Mouse (Mus musculus): ENCODE data around the gene Mcrip1.
A peak's percentile ranks its signal among the peaks of the same experiment; 100 is the strongest.
"Not testable (repeated sequence)": the region's sequence is repeated elsewhere in the genome, so short reads cannot be mapped to it uniquely, and the experiment has no call there.

The Mcrip1 gene

DNA sequence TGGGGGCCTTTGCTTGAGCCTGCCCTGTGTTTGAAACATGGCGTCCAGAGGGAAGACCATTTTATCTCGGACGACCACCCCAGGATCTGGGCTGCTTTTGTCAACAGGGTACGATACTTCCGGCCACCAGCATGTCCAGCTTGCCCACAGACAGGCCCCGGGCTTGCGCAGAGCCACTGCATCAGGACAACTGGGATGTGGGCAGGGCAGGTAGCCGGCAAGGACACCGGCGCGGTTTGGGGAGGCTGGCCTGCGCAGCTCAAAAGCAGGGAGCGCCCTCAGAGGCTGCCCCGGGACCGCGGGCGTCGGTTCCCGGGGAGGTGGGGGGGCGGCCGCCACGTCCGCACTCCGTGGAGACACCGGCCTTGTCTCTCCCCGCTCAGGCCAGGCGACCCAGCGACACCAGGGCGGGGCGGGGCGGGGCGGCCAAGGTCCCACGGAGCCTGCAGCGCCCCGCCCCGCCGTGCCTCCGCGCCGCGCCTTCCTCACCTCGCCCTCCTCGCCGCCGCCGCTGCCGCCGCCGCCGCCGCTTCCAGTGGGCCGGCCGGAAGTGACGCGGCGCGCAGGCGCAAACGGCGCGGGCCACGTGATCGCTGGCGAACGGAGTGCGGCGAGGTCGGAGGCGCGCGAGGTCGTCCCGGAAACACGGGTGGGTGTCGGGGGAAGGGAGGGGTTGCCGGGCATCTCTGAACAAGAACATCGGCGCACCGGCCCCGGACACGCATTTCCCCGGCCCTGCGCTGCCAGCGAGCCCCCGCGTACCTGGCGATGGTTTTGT lies at the start of gene Mcrip1:
Gene Mcrip1 (minus strand): TSS at position 560 of the 778 bp plus-strand sequence.
- DNase-seq (ENCODE audit: low read depth, low spot score) = peak; percentile 90

- peak; percentile 49 for DNase-seq (ENCODE audit: low read depth, low spot score)
These were observed 49.5 kb upstream of the Mcrip1 start for GRCm38 (mm10) chr11:120598990-120599549.

- peak; percentile 98 for DNase-seq (ENCODE audit: low read depth, low spot score)
These were observed 48.9 kb upstream of the Mcrip1 start, which contains the start of the genes Alyref and Anapc11 for GRCm38 (mm10) chr11:120598283-120598989. Alyref (minus strand) TSS chr11:120598365. Anapc11 (plus strand) TSS chr11:120598421.

GRCm38 (mm10) chr11:120597240-120598235 lies 48.0 kb upstream of the Mcrip1 start:
- DNase-seq (ENCODE audit: low read depth, low spot score) = peak; percentile 59

- DNase-seq (ENCODE audit: low read depth, low spot score) = no peak
These were observed 39.0 kb upstream of the Mcrip1 start for GRCm38 (mm10) chr11:120588531-120588930.

GRCm38 (mm10) chr11:120583937-120584336 lies 34.4 kb upstream of the Mcrip1 start:
- DNase-seq (ENCODE audit: low read depth, low spot score) = peak; percentile 26

DNA sequence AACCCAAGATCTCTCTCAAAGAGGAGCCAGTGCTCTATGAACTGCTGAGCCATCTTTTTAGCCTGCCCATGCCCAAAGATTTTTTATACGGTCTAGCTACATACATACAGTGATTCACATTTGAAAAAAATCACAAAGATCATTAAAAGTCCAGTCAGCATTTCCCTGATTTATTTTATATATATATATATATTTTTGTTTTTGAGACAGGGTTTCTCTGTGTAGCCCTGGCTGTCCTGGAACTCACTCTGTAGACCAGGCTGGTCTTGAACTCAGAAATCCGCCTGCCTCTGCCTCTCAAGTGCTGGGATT lies 33.4 kb upstream of the Mcrip1 start:
- DNase-seq (ENCODE audit: low read depth, low spot score) = not testable (repeated sequence)

DNA sequence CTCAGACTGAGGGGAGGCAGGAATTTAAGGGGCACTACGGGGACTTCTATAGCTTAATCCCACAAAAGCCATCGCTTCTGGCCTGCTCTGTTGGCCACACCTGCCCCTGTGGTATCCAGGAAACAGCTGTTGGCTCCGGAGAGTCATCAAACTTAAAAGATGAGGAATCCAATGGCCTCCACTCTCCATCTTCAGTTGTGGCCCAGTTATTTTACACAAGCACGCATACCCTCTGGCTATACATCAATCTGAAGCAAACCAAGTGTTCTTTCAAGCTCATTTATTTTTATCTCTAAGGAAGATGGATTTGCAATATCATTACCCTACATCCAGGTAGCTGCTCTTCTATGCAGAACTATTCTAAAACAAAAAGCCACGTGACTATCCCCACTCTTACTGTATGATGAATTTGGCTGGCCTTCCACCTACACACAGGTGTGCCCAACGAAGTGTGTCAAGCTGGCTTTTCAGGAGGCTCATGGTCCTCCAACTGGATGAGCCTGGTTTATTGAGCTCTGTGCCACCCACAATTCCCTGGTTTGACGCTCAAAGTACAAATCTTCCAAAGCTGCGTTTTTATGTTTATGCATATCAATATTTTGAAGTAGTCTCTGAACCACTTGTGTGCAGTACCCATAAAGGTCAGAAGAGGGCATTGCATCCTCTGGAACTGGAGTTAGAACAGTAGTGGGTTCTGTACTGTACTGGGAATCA lies 32.9 kb upstream of the Mcrip1 start:
- peak; percentile 86 for DNase-seq (ENCODE audit: low read depth, low spot score)

DNA sequence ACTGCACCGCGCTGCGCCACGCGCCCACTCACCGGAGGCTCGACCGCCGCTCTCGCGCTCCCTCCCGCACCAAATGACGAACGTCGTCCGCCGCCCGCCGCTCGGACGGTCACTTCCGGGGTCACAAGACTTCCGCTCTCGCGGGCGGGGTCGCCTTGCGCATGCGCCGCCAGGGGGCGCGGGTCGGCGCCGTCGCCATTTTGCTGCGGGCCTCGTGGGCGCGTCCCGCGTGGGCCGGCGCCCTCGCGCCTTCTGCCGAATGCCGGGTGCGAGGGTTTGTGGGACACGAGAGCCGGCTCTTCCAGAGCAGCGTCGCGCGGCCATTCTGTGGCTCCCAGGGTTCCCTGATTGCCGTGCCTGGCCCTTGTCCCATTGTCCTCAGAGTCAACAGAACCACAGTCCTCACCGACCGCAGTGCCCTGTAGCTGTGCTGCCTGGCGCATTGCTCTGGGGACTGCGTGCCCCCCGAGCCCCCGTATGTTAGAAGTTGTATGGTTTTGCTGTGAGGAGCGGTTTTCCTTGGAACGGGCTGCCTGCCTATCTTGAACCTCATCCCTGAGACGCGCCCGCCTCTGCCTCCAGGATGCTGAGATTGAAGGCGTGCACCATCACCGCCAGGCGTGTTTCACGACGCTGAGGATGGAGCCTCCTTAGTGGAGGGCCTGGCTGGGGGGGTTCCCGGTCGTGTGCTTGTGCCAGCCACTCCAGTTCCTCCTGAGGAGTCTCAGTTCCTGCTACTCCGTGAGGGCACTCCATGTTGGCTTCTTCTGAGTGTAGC lies 32.2 kb upstream of the Mcrip1 start, which contains the start of gene Arhgdia:
Gene Arhgdia (minus strand): TSS at position 135 of the 778 bp plus-strand sequence.
- DNase-seq (ENCODE audit: low read depth, low spot score) = peak; percentile 91

GRCm38 (mm10) chr11:120580871-120581331 lies 31.4 kb upstream of the Mcrip1 start:
- peak; percentile 58 for DNase-seq (ENCODE audit: low read depth, low spot score)

- peak; percentile 70 for DNase-seq (ENCODE audit: low read depth, low spot score)
These were observed 30.7 kb upstream of the Mcrip1 start for GRCm38 (mm10) chr11:120580190-120580589.

DNA sequence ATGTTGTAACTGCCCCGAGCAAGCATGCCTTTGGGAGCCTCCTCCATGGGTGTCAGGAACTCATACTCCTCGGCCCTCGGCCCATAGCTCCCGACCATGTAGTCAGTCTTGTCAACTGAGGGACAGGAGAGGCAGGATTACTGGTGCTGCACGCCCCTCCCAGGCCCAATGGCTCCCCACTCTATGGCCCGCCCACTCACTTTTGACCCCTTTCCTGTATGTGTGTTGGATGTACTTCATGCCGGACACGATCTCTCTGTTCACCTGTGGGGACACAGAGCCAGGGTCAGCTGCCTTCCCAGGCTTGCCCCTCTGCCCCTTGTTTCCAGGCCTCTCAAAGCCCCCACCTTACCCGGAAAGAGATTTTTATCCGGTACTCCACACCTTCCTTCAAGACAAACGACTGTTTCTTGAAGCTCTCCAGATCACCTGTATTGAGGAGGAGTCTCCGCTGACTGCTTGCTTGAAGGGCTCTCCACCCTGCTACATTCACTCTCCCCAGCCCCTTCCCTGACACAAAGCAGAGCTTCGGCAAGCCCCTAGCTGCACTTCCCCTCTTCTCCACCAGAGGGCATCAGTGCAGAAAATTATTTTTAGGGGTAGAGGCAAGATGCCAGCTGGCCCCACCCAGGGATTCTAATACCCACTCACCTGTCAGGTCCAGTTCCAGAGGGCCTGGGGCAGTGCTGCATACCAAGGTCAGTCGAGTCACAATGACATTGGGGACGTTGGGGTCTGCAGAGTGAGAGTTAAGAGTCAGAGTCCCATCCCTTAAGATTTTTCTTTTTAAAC lies 30.0 kb upstream of the Mcrip1 start:
- DNase-seq (ENCODE audit: low read depth, low spot score) = peak; percentile 84

- no peak for DNase-seq (ENCODE audit: low read depth, low spot score)
These were observed 29.2 kb upstream of the Mcrip1 start for GRCm38 (mm10) chr11:120578694-120579243.

DNA sequence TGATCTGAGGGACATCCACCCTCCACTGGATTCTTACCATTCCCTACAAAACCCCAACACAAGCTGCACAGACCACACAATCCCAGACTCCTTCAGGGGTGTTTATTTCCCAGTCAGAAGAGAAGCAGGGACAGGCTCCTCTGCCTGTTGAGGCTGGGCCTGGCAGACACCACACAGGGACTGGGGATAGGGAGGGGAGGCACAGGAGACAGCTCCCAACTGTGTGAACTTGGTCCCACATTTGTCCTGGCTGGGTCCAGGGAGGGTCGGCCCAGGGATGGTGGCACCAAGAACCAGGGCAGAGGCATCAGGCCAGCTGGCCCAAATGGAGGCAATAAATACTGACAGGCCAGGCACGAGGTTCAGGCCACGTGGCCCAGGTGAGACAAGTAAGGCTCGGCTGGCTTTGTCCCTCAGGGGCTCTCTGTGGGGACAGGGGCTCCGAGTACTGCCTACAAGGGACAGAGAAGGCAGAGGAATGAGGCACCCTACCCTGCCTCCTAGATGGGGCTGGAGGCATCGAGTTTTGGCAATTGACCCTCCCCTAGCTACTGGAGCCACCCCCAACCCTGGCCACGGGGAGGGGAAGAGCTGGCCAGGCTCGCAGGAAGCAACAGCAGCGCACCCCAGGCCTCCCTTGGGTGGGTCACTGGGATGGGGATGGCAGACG lies 28.6 kb upstream of the Mcrip1 start:
- no peak for DNase-seq (ENCODE audit: low read depth, low spot score)

GRCm38 (mm10) chr11:120577211-120578023 lies 27.9 kb upstream of the Mcrip1 start:
- peak; percentile 69 for DNase-seq (ENCODE audit: low read depth, low spot score)

DNA sequence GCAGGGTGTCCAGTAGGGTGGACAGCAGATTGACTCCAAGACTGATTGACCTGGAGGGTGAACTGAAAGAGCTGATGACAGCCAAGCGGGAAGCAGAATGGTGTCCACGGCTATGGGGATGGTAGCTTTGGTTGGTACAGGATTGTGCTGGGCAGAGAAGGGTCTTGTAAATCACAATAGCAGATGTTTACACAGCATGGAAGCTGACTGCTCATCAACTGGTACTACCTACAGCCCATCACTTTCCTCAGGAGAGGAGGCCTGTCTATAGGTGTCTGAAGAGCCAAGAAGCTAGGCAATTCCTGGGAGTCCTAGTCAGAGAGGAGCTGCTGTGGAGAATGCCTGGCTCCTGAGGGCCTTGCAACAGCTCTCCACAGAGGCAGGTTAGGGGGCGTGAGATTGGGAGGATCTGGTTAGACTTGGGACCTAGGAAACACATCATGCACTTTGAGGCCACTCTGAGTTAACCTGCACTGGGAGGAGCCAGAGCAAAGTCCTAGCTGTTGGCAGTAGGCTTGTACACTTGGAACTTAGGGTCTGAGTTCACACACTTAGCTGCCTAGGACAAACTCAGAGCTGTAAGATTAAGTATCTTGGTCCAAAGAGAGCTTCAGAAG lies 26.9 kb upstream of the Mcrip1 start:
- peak; percentile 21 for DNase-seq (ENCODE audit: low read depth, low spot score)

- peak; percentile 29 for DNase-seq (ENCODE audit: low read depth, low spot score)
These were observed 26.4 kb upstream of the Mcrip1 start for GRCm38 (mm10) chr11:120575940-120576339.
